Mouse (Mus musculus): ENCODE results near the gene Arrdc5.

The Arrdc5 gene

GRCm38 (mm10) chr17:56303847-56304586, 3.9 kb upstream of the Arrdc5 start:
- DNase-seq (ENCODE audit: low read depth, low spot score) = peak; percentile 96

- peak; percentile 78 for DNase-seq (ENCODE audit: low read depth, low spot score)
Measured at GRCm38 (mm10) chr17:56303160-56303846, 3.2 kb upstream of the Arrdc5 start, which contains the start of gene Uhrf1. Uhrf1 (plus strand) TSS chr17:56303321.

DNA sequence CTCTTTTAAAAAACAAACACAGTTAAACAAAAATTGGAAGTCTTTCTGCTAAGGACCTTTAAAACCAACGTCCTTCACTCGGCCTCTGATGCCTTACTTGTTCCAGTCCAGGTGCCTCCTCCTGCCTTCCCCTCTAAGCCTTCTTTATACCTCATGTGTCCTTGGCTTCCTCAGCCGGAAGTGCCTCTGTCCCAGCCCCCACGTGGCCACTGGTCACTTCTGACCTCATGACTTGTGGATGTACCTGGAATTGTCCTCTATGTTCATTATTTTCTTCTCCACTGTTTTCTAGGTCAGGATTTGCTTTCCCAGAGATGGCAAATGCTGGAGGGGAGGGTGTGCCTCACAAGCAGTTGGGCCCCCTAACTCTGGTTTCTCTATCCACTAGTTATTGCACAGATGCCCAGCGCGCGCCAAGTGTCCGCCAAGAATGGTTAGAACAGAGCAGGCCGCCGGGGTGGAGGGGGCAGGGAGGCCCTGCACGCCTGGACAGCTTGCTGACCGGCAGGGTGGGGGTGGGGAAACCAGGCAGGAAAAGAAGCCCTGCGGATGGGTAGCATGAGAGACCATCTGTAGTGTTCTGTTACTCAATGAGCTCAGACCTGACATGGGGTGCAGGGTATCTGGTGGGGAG, 2.4 kb upstream of the Arrdc5 start:
- DNase-seq (ENCODE audit: low read depth, low spot score) = no peak

- DNase-seq (ENCODE audit: low read depth, low spot score) = no peak
Measured at GRCm38 (mm10) chr17:56298238-56298637, 1.8 kb downstream of the Arrdc5 start.

GRCm38 (mm10) chr17:56296201-56296600, 3.9 kb downstream of the Arrdc5 start:
- no peak for DNase-seq (ENCODE audit: low read depth, low spot score)

- DNase-seq (ENCODE audit: low read depth, low spot score) = no peak
Measured at GRCm38 (mm10) chr17:56294241-56294640, 5.8 kb downstream of the Arrdc5 start.

GRCm38 (mm10) chr17:56293291-56293690, 6.8 kb downstream of the Arrdc5 start:
- DNase-seq (ENCODE audit: low read depth, low spot score) = no peak

GRCm38 (mm10) chr17:56292531-56293222, 7.4 kb downstream of the Arrdc5 start, which contains the start of gene Plin3:
Plin3 (minus strand) TSS chr17:56292873.
- no peak for DNase-seq (ENCODE audit: low read depth, low spot score)

DNA sequence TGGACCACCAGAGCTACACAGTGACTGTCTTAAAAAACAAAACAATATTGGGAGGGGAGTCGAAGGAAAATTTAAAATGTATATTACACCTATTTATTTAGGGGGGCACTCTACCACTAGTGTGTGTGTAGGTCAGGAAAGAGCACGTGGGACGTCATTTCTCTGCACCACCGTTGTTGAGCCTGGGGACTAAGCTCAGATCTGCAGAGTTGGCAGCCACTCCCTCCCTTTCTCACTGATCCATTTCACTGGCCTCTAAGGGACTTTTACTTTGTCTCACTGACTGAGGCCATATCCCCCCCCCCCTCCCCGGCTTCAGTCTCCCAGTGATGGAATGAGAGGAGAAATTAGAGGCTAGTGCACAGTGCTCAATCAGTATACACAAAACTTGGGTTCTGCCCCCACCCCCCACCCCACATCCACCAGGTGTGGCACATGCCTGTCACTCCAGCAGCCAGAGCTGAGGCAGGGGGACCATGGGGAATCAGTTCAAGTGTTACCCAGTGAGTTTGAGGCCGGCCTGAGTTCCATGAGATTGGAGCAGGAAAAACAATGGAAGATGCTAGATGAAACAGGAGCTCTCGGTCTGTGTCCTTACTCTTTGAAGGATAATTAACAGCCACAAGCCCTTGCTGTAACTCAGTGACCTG, 8.1 kb downstream of the Arrdc5 start:
- DNase-seq (ENCODE audit: low read depth, low spot score) = no peak

- peak; percentile 96 for DNase-seq (ENCODE audit: low read depth, low spot score)
Measured at GRCm38 (mm10) chr17:56291171-56291511, 8.9 kb downstream of the Arrdc5 start.

DNA sequence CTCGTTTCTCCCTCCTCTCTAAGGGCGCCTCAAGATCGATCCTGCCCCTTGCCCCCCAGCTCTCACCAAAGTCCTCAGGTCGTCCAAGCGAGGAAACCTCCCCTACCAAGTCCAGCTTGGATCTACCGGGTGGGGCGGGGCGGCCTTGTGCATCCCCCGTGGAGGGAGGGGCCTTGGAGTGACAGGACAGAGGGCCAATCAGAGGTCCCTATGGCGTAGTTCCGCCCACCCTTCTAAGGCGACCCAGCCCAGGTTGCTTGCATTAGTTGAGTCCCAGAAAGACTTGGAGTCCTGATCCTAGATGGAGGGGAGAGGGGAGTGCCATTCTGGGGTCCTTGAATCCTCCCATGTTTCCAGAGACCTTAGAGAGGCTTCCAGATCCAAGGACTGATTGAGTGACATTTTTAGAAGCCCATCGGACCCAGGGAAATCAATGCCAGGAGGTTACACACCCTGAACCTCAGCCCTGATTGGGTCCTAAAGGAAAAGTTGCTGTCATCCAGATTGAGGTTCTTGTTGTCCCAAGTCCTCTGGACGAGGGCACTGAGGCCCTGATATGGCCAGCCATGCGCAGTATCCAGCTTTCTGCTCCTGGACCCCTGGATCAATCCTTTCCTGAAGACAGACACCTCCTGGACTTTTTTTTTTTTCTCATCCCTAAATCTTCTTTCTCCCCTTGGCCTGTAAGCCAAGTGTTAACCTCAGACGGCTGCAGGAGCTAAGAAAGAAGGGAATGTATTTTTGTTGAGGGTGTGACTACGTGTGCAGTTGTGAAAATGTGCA, 9.5 kb downstream of the Arrdc5 start:
- DNase-seq (ENCODE audit: low read depth, low spot score) = peak; percentile 91

DNA sequence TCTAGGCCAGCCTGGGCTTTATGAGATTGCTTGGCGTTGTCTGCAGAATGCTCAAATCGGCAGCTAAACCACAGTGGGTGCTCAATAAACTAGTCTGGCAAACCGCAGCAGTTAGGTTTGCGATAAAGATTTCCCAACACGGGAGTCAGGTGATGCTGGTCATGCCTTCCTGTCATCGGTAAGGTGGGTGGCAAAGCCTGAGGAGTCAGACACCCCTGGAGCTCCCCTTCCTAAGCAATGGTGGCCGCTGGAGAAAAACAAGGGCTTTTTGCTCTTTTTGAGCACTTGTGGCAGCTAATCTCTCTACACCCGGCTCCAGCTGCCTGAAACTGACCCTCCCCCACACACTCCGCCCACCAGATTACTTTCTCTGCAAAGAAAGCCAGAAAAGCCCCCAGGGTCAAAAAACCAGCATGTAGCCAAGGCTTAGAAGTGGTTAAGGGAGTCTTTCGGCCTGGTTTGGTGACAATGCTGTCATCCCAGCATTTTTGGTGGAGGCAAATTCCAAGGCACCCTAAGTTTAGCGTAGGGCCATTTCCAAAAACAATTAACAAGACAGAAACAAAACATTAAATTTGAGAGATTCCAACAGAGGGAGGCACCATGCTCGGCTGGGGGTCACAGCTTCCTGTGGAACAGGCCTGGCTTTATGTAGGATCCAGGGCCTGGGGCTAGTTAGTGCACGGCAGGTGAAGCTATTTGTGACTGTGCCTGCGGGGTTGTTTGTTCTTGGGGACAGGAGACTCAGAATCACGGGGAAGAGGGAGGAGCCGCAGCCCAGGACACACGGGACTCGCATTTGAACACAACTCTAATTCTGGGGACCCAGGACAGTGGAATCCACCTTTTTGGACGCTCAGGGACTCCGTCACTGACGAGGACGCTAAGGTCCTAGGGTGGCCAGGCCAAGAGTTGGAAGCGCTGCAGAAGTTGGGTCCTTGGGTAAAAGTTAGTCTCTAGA, 10.4 kb downstream of the Arrdc5 start:
- peak; percentile 85 for DNase-seq (ENCODE audit: low read depth, low spot score)

GRCm38 (mm10) chr17:56288866-56289265, 11.2 kb downstream of the Arrdc5 start:
- no peak for DNase-seq (ENCODE audit: low read depth, low spot score)

GRCm38 (mm10) chr17:56287830-56288229, 12.3 kb downstream of the Arrdc5 start:
- no peak for DNase-seq (ENCODE audit: low read depth, low spot score)

DNA sequence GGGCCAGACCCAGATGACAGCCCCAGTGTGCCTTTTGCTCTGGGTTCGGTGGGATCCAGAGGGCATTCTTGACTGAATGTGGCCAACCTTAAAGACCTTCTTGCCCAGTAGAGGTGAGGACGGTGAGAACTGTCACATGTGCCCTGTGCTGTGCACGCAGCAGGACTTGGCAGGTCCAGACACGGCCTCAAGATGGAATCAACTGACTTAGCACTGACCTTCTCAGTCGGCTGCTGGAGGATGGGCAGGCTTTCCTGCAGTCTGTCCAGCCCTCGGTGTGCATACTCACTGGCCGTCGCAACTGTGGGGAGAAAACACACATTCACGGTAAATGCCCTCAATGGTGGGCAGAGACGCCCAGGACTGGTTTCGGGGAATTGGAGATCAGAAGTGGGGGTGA, 14.1 kb downstream of the Arrdc5 start:
- no peak for DNase-seq (ENCODE audit: low read depth, low spot score)

DNA sequence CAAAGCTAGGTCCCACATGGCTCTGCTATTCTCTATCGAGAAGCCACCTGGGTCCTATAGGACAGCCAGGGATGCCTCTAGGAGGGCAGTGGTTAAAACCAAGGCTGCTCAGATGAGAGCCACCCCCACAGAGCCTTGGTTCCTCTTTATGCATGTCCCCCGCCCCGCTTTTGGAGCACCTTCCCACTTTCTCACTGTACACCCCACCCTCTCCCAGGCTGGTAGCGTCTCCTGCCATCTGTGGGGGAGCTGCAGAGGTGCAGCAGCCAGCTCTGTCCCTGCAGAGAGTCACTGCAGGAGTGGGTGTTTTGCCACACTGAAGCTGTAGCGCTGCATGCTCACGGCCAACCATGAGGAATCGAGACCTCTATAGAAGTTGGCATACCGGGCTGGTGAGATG, 16.8 kb downstream of the Arrdc5 start:
- DNase-seq (ENCODE audit: low read depth, low spot score) = no peak

DNA sequence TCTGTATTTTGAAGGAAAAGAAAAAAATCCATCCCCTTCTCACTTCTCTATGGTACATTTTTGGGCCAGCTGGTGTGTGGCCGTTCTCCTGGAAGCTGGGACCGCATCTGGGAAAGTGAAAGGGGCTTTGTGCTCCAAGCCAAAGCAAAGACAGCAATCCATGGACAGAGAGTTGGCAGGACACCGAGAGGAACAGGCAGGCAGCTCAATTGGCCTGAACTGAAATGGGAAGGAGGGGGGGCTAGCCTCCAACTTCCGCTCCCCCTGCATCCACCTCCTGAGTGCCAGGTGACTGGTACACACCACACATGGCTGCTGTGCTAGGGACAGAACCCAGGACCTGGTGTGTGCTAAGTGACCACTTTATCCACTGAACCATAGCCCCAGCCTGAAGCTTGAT, 17.3 kb downstream of the Arrdc5 start:
- no peak for DNase-seq (ENCODE audit: low read depth, low spot score)

DNA sequence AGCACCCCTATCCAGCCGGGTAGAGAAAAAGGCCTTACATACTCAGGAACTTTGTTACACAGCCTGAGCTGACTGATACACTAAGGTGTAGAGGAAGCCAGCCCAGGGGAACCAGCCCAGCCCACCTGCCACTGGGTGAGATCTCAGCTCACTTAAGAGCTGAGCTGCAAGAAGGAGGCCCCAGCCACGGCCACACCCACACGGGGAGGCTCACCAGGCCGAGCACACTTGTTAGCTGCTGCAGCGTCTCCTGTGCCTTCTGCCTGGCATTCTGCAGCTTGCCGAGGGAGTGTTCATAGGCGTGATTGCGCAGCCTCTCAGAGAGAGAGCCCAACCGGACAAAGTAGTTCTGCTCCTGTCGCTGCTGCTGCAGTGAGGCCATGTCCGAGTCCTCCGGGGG, 18.9 kb downstream of the Arrdc5 start:
- no peak for DNase-seq (ENCODE audit: low read depth, low spot score)

DNA sequence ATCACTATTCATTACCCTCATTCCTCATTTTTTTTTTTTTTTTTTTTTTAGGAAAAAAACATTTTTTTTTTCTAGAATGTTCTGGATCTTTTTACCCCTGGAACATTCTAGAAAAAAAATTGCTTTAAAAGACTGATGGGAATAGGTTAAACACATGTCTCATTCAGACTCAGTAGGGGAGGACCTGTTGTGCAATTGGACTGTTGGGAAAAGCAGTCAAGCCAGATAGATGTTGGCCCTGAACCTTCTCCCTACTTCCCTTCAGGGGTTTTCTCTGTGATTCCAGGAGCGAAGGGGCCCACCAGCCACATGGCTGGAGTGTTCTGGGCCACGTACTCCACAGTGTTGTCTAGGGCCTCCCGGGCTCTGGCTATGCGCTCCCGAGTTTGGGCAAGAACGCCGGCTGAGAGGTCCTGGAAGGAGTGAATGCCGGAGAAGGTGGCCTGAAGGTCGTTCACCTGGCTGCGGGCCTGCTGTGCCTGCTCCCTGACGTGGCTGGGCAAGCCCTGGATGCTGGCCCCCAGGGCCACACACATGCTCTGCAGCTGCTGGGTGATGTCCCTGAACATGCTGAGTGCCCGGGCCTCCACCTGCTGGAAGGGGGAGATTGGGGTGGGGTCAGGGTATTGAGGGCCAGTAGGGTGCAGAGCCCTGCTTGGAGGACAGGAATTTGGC, 20.5 kb downstream of the Arrdc5 start:
- DNase-seq (ENCODE audit: low read depth, low spot score) = no peak

All from CD4-positive helper T cell, adult 2 months (primary cell).